Mouse (Mus musculus): ENCODE data around the gene Lyst.
"Not testable (repeated sequence)": the region's sequence is repeated elsewhere in the genome, so short reads cannot be mapped to it uniquely, and the experiment has no call there.

Gene Lyst

DNA sequence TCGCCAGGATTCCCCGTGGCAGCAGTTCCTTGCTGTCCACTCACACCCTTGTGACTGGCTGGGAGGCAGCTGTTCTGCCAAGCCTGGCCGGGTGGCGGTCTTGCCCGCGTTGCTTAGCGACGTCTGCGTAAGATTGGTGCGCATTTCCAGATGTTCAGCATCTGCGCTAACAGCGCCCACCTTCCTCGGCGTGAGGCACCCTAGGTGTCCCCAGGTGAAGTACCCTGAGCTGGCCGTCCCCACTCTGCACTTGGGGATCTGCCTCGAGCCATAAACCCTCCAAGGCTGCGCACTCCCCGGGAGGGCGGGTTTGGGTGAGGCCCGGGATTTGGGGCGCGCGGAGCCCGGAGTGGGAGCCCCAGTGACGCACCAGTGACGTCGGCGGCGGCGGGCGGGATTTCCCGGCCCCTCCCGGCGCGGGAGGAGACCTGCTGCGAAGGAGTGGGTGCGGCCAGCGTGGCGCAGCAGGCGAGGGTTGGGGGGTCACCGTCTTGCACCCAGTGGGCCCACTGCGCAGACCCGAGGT is 193.8 kb downstream of the Lyst start, which contains the start of gene Gng4:
Gng4 (plus strand) TSS at position 166 of the 526 bp plus-strand sequence.
- DNase-seq, result peak; percentile 43

DNA sequence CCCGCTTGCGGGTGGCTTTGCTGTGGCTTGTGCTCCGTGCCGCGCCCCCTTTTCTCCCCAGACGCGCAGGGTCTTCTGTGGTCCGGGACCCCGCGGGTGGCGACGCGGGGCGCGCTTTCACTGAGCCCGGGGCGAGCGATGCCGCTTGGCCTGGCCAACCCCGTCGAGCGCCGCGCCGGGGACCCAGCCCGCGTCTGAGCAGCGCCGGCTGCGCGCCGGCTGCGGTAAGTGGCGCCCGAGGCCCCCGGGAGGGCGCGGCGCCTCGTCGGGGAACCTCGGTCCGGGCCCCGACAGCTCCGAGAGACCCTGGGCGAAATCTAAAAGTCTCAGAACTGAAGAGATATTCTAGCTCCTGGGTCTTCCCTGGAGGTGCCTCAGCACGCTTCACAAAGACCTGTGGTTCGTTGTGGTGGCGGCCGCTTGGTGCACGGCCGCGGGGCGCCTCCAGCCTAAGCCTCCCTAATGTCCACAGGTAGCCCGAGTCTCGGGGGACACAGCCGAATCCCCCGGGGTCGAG is 194.3 kb downstream of the Lyst start:
- no peak for DNase-seq

DNA sequence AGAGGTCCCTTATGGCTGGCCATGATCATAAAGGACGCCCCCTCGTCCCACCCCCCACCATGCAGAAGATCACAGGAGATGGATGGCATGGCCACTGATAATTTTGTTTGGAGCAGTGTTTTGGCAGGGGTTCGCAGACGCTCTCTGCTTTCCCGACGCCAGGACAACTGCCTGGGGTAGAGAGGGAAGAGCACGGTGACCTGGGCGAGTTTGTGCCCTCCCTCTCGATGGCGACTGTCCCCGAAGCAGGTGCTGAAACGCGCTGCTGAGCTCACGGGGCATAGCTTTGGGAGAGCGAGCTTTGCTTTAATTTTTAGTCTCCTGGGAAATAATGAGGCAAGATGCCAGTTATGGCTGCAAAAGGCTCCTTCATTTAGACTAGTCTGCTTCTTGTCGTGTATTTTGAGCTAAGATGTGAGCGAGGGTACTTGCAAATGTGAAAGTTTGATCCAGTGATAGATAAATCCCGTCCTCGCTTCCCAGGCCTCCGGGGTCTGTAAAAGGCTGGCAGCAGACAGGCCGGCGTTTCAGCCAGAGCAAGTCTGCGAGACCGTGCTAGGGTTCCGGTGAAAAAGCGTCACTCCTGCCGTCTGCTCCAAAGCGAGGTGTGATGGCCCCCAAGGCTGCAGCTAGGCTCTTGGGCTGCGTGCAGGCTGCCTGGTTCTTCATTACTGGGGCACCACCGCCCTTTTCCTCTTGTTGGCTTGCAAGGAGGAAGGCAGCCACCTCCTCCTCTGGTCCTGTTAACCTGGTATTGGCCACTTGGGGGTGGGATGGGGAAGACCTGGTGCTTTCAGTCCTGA is 195.0 kb downstream of the Lyst start:
- peak; percentile 38 for DNase-seq

DNA sequence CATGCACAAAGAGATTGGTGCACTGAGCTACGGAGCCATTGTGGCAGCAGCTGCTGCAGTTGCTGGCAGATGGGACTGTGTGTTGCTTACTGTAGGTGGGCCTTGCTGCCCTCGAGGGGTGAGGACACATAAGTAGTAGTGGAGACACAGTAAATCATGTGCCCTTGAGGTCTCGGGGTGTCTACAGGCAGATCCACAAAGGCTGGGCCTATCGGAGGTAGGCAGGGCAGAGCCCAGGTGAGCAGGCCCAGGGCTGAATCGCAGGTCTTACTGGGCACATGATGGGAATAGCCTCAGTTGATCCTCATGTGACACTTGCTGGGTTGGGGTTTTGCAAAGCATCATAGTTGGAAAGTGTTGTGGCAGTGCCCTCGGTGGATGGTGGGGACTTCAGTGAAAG is 196.8 kb downstream of the Lyst start:
- DNase-seq, result no peak

DNA sequence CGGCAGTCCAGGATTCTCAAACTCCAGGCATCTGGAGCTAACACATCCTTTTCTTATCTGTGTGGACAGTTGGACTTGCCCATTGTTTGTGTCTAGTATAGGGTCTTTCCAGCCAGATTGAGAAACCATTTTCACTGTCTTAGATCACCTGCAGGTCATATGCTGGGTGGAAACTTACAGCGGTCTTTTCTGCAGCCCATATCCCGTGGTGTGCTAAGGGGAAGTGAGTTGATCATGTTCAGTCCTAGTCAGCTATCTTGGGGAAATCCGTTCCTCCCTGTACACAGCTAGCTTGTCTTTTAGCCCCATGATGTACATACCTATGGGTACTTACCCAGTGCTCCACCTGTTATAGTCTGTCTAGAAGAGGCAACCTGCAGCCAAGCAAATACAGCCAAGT is 197.9 kb downstream of the Lyst start:
- DNase-seq, result no peak

DNA sequence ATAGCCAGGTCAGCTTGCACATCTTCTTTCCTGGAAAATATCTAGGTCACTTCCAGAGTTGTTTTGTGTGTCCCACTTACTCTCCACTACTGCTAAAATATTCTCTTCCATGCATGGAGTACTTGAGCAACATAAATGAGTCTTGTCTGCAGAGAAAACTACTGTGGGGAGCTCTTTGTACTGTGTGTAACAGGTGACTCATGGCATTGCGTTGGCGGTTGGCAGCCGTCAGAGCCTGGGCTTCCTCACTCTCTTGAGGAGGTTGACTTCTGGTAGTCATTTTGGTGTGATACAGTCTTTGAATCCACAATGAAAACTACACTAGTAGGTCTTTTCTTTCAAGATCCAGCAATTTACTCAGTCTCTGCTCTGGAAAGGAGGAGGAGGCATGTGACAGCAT is 201.8 kb downstream of the Lyst start:
- no peak for DNase-seq

DNA sequence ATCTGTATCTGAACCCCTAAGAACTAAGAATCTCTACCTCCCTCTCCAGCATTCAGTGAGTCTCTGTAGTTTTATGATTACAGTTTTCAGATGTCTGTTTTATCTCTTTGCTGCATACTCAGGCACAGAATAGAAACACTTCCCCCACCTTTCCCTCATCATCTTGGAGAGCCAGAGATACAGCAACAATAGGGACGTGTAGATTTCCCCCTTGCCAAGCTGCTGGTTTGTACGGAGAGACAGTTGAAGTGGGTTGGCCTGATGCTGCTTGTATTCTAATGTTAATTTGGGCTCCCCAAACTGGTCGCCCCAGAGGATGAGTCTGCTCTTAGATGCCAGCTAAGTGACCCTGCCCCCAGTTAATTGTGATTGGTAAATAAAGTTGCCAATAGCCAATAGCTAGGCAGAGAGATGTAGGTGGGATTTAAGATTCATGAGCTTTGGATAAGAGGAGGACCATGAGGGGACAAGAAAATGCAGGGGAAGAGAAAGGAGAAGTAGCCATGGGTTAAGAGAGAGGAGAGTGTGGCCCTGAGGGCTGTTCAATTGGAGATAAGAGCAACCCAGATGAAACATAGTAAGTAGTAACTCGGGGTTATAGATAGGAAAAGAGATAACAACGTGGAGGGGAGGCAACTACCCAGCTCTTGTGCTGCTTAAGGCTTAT is 205.1 kb downstream of the Lyst start:
- no peak for DNase-seq

DNA sequence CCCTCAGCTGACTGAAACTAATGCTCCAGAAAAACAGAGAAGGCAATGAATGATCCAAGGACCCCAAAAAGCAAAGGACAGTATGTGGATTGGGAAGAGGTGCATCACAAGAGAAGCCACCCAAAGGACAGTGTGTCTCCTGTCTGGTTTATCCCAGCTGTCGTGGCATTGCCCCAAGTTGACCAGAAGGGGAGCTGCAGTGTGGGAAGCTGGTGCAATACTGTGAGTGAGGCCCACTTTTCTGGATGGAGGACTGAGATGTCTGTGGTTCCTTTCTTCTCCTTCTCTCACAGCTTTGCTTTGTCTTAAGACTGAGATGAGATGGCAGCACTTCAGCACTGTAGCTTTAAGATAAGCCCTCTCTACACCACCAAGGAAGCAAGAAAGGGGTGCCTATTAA is 205.9 kb downstream of the Lyst start:
- DNase-seq, result no peak

DNA sequence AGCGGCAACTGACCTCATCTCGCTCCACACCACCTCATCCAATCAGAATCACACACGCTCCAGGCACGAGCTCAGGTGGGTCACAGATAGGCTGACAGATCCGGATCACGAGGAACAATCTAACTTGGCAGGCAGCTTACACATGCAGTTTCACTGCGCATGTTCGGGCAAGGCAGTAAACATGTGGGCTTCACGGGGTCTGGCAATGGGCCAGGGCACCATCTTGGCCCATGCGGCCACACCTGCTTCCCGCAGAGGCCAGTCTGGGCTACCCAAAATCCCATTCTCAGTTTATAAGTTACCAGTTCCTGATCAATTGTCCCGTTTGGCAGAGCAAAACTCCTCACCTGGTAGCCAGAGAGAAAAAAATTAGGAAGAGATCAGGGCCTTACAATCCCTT is 207.6 kb downstream of the Lyst start:
- DNase-seq, result not testable (repeated sequence)

DNA sequence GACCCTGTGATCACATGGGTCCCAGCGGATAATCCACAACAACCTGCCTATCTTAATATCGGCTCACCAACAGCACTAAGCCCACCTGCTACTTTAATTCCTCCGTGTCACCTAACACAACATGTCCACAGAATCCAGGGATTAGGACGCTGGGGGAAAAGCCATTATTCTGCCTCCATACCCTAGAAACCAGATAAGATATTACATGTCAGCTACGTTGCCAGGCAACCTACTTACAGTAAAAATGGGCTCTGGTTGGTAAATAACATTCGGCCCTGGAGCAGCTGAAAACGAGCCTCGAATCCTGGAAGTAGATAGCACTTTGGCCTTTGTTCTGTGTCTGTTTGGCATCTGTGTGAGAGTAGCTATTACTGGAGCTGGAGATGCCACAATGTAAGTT is 208.6 kb downstream of the Lyst start:
- no peak for DNase-seq

DNA sequence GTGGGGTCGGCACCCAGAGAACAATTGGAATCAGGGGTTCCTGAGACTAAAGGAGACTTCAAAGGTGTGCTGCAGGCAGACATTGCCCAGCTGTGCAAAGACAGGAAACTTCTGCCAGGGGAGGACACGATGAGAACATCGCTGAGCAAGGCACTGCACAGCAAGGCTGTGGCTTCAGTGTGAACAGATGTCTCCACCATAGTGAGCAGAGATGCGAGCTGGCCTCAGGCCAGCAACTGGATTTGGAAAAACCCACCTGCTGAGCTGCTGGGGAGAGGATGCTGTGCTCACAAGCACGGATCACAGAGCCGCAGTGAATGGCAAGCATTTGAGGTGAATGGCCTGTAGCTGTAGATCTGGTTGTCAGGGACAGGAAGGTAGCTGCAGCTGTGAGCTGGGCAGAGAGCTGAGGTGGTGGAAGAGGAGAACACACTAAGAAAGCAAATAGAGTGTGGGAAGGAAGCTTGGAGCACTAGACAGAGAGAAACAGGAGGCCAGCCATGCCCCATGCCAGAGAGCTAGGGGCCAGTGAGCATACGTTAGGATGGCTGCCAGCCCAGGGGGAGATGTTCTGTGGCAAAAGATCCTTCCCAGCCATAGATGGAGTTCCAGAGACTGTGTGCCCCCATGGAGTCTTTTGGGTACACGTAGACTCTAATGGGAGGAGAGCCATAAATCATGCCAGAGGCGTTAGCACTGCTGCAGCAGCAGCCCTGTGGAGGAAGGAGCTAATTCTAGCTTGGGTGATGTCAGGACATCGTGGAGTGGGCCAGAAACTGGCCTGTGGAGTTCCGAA is 218.3 kb downstream of the Lyst start:
- DNase-seq, result no peak

DNA sequence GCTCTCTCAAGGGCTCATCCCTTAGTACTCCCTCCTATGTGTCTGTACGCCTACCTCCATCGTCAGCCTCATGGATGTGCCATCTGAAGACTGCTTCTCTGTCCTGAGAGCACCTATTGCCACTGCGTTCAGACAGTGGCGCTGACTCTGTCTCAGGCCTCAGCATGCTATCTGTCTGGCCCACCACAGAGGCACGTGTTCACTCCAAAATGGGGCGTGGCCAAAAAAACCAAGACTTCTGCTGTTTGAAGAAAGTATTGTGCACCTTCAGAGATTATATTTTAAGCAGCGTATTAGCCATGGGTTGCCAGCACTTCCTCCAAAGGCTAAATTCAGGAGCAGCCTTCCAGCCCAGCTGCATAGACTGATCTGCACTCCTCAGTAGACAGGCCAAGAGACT is 220.7 kb downstream of the Lyst start:
- no peak for DNase-seq

DNA sequence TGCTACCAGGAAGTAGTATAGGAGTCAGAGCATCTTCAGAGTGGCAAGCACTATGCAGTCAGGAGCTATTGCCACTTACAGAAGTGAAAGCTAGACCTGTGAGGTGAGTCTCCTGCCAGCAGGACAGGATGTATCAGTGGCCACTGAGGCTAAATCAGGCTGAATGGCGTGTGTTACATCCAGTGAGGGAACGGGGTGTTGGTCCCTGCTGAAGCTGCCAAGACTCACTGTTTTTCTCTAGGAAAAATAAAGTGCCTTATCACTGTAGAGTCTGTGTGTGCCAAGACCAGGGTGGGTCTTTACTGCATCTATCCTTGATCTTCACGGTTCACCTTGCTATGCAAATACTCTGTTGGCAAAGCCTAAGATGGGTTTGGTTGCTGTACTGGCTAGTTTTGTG is 228.5 kb downstream of the Lyst start:
- no peak for DNase-seq

DNA sequence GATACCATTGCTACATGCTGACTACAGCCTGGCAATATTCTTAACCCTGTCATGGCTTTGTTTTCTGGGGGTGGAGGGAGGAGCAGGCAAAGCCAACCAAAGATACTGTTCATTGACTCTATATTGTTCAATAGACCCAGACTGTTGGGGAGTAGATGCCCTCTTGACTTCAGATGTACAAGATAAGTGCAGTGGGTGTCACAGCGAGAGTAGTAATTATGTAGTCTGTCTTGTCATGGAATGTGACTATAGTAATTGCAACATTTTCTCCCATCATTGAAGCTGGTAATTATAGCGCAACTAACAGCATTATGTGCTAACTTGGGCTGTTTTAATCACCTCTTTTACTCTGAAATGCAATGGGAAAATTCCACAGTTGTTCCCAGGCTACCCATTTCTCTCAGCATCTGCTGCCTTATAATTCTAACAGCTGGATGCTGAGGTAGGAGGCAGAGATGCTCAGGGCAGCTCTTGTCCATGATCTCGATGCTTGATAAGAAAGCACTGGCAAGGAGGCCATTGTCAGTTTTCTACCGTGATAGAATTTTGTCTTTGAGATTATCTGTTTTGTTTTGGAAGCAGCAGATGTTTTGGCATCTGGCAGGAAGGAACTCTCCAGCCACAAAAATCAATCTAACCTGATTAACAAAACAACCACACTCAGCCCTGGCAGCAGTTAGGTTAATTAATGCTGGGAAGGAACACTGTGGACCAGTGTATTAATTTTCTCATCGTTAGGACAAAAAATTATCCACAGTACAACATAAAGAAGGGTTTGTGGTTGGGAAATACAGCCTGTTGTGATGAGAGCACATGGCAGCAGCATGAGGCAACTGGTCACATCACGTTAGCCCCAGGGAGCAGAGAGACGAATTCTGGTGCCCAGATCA is 230.3 kb downstream of the Lyst start:
- no peak for DNase-seq

DNA sequence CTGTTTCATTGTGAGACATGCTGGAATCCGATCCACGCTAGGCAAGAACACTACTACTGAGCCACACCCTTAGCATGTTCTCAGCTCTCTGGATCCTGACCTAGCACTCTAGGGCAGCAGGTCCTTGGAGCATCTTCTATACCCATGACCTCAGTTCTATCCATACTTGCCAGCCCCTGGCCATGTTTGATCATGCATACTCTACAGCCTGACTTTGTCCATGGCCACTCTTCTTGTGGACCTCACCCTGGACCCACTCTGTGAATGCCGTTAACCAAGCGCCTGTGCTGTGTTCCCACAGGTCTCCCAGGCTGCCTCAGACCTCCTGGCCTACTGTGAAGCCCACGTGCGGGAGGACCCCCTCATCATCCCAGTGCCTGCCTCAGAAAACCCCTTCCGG is 234.7 kb downstream of the Lyst start:
- no peak for DNase-seq

DNA sequence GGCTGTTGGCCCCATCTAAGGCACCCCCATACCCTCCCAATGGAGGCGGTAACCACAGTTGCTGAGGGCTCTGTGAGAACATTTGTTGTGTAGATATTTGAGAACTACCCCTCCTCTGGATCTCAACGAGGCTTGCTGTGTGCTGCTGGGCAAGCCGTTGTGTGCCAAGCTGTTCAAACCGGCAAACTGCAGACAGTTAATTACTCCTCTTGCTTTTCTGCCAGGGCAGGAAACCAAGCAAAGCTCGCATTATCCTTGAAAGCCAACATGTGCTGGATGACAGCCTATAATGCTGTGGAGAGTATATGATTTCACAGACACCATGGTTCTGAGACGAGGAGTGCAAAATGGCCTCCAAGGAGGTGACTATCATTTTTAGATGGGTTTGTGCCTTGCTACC is 236.3 kb downstream of the Lyst start:
- no peak for DNase-seq

DNA sequence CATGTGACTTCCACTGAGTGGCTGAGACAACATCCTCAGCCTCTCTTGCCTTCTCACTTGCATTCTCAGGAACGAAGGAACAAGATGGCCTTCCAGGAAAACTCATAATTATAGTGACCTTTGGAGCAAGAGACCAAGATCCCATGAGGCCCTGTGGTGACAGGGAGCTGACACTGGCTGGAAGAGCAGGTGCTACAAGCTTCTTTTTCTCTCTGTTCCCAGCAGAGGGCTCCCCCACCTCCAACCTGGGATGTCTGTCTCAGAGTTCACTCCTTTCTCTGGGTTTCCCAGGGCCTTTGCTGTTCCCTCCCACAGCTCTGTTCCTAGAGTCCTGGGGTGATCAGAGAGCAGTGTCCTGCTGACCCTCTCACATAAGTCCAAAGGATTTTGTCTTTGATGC is 237.9 kb downstream of the Lyst start:
- DNase-seq, result no peak

Measured in lung, postnatal 10 days (tissue).